Mouse (Mus musculus) G1E (cell line): ENCODE measurements around the gene Olfr283. TPM values are rescaled to one million over a fixed set of nuclear protein-coding genes. Genes with fewer than 3 reads are reported as not detected.
"Not testable (repeated sequence)": the region's sequence is repeated elsewhere in the genome, so short reads cannot be mapped to it uniquely, and the experiment has no call there.

ENCODE experiments used
- ATAC-seq: 2 replicates; pipeline ENCODE4 v1.8.0; 2016; ENCODE audit warnings: mild to moderate bottlenecking; ENCODE audit not compliant: insufficient number of reproducible peaks, poor library complexity, low FRiP score, severe bottlenecking; ENCODE audit errors: extremely low read depth
- DNase-seq: peaks from one replicate; pipeline ENCODE4 v3.0.0; 2012; ENCODE audit warnings: low spot score
- H3K27me3 ChIP-seq: 2 replicates; pipeline ENCODE4 v1.6.1; 2012; ENCODE audit warnings: mild to moderate bottlenecking, low read length, inconsistent platforms; ENCODE audit not compliant: insufficient read depth
- H3K36me3 ChIP-seq: replicated peaks from 2 replicates; pipeline ENCODE3; 2012; ENCODE audit warnings: mild to moderate bottlenecking, inconsistent platforms
- H3K4me1 ChIP-seq: 2 replicates; pipeline ENCODE4 v1.6.1; 2012; ENCODE audit warnings: low read depth, low read length, inconsistent platforms, mixed read lengths; ENCODE audit not compliant: insufficient read depth
- H3K4me3 ChIP-seq: 2 replicates; pipeline ENCODE4 v1.5.1; 2012; ENCODE audit warnings: low read depth, mild to moderate bottlenecking, inconsistent platforms, low read length, moderate library complexity, mixed read lengths
- H3K9me3 ChIP-seq: replicated peaks from 2 replicates; pipeline ENCODE4 v1.6.1; 2012; ENCODE audit warnings: inconsistent platforms
- CTCF ChIP-seq: IDR thresholded peaks from 2 replicates; pipeline ENCODE4 v1.5.1; 2012; ENCODE audit warnings: low read depth, low read length, inconsistent platforms, mixed read lengths
- GATA1 ChIP-seq: IDR thresholded peaks from 2 replicates; pipeline ENCODE4 v1.6.1; 2012; ENCODE audit warnings: borderline replicate concordance, low read length, inconsistent platforms, mixed read lengths
- GATA2 ChIP-seq: IDR thresholded peaks from 2 replicates; pipeline ENCODE4 v1.6.1; 2012; ENCODE audit warnings: low read depth, low read length, inconsistent platforms, borderline replicate concordance
- POLR2AphosphoS5 ChIP-seq: IDR thresholded peaks from 2 replicates; pipeline ENCODE4 v1.6.1; 2012; ENCODE audit warnings: low read depth, low read length, inconsistent platforms; ENCODE audit not compliant: insufficient replicate concordance
- TAL1 ChIP-seq: conservative IDR thresholded peaks from 2 replicates; pipeline ENCODE4 v1.6.1; 2012; ENCODE audit warnings: low read depth, low read length, inconsistent platforms, mixed read lengths
- polyA plus RNA-seq: library from polyadenylated mRNA; stranded (reverse); fragments of >175 nt; gene quantifications from 2 replicates; pipeline ENCODE4 v1.2.3, GENCODE M21; 2012
- total RNA-seq, 2 experiments: library from RNA; stranded (forward) in 1 of 2; stranded (reverse) in 1 of 2; fragments of 200-1000 nt in 1 of 2; fragments of >200 nt in 1 of 2; fragmentation: Nextera tagmentation in 1 of 2; gene quantifications; 2 replicates each; pipeline ENCODE4 v1.2.3; 2014 to 2017

The Olfr283 gene
- total RNA-seq (2014; fragmentation: Nextera tagmentation) = not detected in 2 replicates
- total RNA-seq (2017) = not detected in 2 replicates
- polyA plus RNA-seq = not detected in 2 replicates

DNA sequence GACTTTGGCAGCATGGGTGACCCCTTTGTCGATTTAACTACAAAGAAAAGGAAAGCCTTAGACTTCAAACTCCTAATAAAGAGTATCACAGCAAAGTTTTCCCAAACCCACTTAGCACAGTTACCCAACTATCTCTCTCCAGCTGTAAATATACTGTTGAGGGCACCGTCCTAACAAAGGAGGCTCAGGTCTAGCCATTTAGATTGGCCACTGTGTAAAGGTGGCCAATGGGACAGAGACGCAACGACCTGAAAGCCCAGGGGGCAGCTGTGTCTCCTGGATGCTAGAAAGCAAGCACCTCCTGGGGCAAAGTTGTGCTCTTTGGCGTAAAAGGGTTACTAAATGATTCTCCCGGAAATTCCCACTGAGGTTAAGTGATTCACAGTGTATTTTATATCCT is at the start of gene Olfr283:
Olfr283 (minus strand) TSS at position 101 of the 400 bp plus-strand sequence.
- no peaks in the 10 kb centered on the region for H3K4me1 ChIP-seq
- H3K9me3 ChIP-seq = no peaks in the 10 kb centered on the region
- peaks cover 6% of the 10 kb centered on the region; the same call in 1 of the 2 replicates for H3K27me3 ChIP-seq
- no peak for TF ChIP-seq GATA2
- TF ChIP-seq CTCF = no peak
- no peak for TF ChIP-seq GATA1
- no peak for TF ChIP-seq TAL1
- no peak for TF ChIP-seq POLR2AphosphoS5
- no peak for ATAC-seq
- H3K36me3 ChIP-seq = no peaks in the 10 kb centered on the region
- no peak within 1 kb of the TSS for H3K4me3 ChIP-seq
- DNase-seq = no peak

DNA sequence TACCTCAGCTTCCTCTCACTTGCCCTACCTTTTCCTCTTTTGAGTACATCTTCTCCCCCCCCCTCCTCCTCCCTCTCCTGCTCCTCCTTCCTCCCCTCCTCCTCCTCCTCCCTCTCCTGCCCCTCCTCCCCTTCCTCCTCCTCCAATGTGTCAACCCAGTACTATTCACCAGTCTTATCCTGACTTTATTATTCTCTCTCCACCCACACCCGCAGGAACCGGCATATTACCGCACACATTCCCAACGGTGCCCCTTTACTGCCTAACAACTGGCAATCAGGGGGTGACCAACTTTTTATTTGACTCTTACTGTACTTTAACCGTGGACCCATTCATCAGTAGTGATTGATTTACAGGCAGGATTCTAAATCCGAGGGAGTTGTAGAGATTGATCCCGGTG is 44.4 kb upstream of the Olfr283 start:
- no peak for TF ChIP-seq CTCF
- TF ChIP-seq TAL1 = no peak
- no peak for TF ChIP-seq GATA2
- TF ChIP-seq GATA1 = no peak
- no peak for TF ChIP-seq POLR2AphosphoS5
- Histone ChIP-seq H3K4me3 (no peak overlapping the region), H3K4me1 (no peaks in the 10 kb centered on the region), H3K36me3 (no peaks in the 10 kb centered on the region), H3K27me3 (peaks cover 5% of the 10 kb centered on the region; the same call in 1 of the 2 replicates), H3K9me3 (no peaks in the 10 kb centered on the region)
- ATAC-seq = no peak
- DNase-seq = no peak

DNA sequence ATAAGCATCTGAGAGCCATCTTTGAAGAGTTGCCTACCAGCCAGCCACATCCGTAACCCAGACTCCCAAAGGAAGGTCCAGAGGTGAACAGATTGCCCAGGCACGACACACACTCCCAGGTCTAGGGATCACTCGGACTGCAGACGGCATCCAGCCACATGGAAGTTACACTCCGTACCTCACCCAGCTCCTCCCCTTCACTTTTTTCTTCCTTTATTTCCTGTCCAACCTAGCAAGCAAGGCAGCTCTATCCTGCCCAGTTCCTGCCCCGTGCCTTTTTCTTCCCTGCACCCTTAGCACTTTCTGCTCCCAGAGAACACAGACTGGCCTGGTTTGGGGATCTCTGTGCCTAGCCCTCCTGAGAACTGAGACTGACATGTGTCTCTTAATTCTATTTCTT is 44.0 kb upstream of the Olfr283 start:
- TF ChIP-seq GATA2 = no peak
- TF ChIP-seq POLR2AphosphoS5 = no peak
- no peak for TF ChIP-seq TAL1
- TF ChIP-seq CTCF = no peak
- no peak for TF ChIP-seq GATA1
- Histone ChIP-seq H3K36me3 (no peaks in the 10 kb centered on the region), H3K4me1 (no peaks in the 10 kb centered on the region), H3K4me3 (no peak overlapping the region), H3K27me3 (peaks cover 5% of the 10 kb centered on the region; the same call in 1 of the 2 replicates), H3K9me3 (no peaks in the 10 kb centered on the region)
- ATAC-seq = no peak
- DNase-seq = no peak

DNA sequence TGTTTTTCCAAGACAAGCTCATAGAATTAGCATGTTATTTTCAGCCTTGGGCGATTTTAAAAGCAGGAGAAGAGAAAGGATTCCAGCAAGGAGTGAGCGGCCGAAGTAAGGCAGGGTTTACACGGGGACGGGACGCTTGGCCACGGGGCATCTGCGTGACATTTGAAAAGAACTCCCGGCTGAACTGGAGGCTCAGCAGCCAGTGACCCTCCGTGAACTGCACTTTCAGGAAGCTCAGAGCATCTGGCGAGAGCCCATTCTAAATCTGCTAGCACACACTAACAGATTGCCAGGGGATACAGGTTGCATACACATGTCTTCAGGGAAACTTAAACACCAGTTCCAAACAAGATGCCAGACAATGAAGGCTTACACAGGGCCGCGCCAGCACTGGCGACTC is 43.6 kb upstream of the Olfr283 start:
- no peaks in the 10 kb centered on the region for H3K36me3 ChIP-seq

DNA sequence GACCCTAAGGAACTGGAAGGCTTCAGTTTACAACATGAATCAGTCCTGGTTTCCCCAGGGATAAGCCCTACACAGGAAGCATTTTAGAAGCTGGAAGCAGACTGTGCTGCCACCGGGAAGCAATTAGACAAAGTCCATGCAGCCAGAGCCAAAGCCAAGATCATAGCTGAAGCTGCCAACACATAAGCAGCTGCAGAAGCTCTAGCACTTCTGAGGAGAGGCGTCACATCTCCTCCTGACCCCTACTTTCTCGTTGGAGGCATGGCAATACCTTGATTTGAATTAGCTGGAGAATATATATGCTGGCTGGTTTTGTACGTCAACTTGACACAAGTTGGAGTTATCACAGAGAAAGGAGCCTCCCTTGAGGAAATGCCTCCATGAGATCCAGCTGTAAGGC is 40.2 kb upstream of the Olfr283 start:
- Histone ChIP-seq H3K27me3 (peaks cover 5% of the 10 kb centered on the region; the same call in 1 of the 2 replicates), H3K36me3 (no peaks in the 10 kb centered on the region), H3K4me1 (no peaks in the 10 kb centered on the region), H3K4me3 (no peak overlapping the region), H3K9me3 (no peaks in the 10 kb centered on the region)
- no peak for TF ChIP-seq GATA1
- TF ChIP-seq POLR2AphosphoS5 = no peak
- ATAC-seq (no peak), DNase-seq (no peak)

More for the DNA sequence above, 43.6 kb upstream of the Olfr283 start:
- no peak overlapping the region for H3K4me3 ChIP-seq
- H3K9me3 ChIP-seq = no peaks in the 10 kb centered on the region
- peaks cover 5% of the 10 kb centered on the region; the same call in 1 of the 2 replicates for H3K27me3 ChIP-seq
- TF ChIP-seq TAL1 (no peak), GATA1 (no peak), CTCF (no peak), POLR2AphosphoS5 (no peak), GATA2 (no peak)
- DNase-seq (no peak), ATAC-seq (no peak)
- H3K4me1 ChIP-seq = no peaks in the 10 kb centered on the region

DNA sequence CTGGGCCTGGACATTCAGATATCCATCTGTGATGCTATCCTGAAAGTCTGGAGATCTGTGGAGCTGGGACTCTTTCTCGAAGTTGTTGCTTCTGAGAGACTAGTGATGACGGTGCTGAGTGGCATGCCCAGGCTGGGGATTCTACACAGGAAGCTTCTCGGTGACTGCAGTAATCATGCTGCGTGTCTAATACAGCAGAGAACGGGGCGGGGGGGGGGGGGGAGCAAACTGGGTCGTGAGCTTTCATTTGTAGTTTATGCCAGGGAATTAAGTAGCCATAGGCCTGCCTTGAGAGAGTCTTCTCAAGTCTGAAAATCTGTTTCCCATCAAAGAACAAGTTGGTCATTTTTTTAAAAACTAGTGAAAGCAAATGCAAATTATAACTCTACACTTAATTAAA is 37.4 kb upstream of the Olfr283 start:
- Histone ChIP-seq H3K27me3 (no peaks in the 10 kb centered on the region), H3K4me1 (no peaks in the 10 kb centered on the region), H3K36me3 (no peaks in the 10 kb centered on the region), H3K9me3 (no peaks in the 10 kb centered on the region), H3K4me3 (no peak overlapping the region)
- ATAC-seq = no peak
- no peak for DNase-seq
- TF ChIP-seq TAL1 (no peak), GATA2 (no peak), POLR2AphosphoS5 (no peak), GATA1 (no peak), CTCF (no peak)

DNA sequence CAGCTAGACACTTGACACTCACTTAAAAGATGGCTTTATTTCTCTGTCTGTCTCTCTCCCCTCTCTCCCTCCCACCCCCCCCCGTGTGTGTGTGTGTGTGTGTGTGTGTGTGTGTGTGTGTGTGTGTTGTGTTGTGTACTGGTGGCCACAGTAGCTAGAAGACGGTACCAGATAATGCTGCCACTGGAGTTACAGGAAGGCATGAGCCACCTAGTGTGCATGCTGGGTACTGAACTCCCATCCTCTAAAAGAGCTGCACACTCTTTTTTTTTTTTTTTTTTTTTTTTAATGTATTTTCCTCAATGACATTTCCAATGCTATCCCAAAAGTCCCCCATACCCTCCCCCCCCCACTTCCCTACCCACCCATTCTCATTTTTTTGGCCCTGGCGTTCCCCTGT is 36.5 kb upstream of the Olfr283 start:
- not testable (repeated sequence) for H3K36me3 ChIP-seq, H3K4me1 ChIP-seq, H3K27me3 ChIP-seq, H3K4me3 ChIP-seq, DNase-seq, ATAC-seq, H3K9me3 ChIP-seq

DNA sequence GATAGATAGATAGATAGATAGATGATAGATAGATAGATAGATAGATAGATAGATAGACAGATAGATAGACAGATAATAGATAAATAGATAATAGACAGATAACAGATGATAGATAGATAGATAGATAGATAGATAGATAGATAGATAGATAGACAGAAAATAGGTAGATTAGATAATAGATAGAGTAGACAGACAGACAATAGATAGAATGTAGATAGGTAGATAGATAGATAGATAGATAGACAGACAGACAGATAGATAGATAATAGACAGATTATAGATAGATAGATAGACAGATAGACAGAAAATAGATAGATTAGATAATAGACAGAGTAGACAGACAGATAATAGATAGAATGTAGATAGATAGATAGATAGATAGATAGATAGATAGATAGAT is 36.1 kb upstream of the Olfr283 start:
- not testable (repeated sequence) for H3K4me3 ChIP-seq, H3K27me3 ChIP-seq, DNase-seq, H3K36me3 ChIP-seq, H3K4me1 ChIP-seq, H3K9me3 ChIP-seq, ATAC-seq
